Mouse (Mus musculus): ENCODE measurements around the gene 4930404N11Rik. TPM values are rescaled to one million over a fixed set of nuclear protein-coding genes. Genes with fewer than 3 reads are reported as not detected.

4930404N11Rik gene
- polyA plus RNA-seq, 1 experiment = 3.2 TPM

- Histone ChIP-seq H3K36me3 (ENCODE audit: control insufficient read depth) (peaks cover 72% of the 10 kb centered on the region), H3K4me3 (replicated peaks) (peak overlapping the region; percentile 86), H3K27me3 (ENCODE audit: control insufficient read depth) (no peaks in the 10 kb centered on the region), H3K4me1 (ENCODE audit: control insufficient read depth) (peaks cover 62% of the 10 kb centered on the region), H3K9me3 (ENCODE audit: control insufficient read depth, low read length) (no peaks in the 10 kb centered on the region)
- TF ChIP-seq TAL1 (IDR thresholded peaks at IDR 0.05; ENCODE audit: low read length) = no peak
- no peak for TF ChIP-seq GATA1 (IDR thresholded peaks at IDR 0.05; ENCODE audit: low read length)
These were observed 42.4 kb downstream of the 4930404N11Rik start for GRCm38 (mm10) chr10:81323141-81323775.

DNA sequence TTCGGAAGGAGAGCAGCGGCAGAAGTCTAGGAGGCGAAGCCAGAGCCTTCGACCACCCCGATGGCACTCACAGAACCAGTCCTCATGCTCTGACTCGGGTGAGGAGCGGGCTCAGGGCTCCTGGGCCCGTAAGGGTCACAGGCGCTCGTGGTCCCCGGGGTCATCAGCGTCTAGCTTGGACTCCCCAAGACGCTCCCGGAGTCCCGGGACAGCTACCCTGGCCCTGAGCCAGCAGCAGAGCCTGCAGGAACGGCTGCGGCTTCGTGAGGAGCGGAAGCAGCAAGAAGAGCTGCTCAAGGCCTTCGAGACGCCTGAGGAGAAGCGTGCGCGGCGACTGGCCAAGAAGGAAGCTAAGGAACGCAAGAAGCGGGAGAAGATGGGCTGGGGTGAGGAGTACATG, 43.2 kb downstream of the 4930404N11Rik start:
- Histone ChIP-seq H3K9me3 (ENCODE audit: control insufficient read depth, low read length) (no peaks in the 10 kb centered on the region), H3K4me1 (ENCODE audit: control insufficient read depth) (peaks cover 63% of the 10 kb centered on the region), H3K36me3 (ENCODE audit: control insufficient read depth) (peaks cover 73% of the 10 kb centered on the region)

GRCm38 (mm10) chr10:81321436-81321835, 44.2 kb downstream of the 4930404N11Rik start:
- Histone ChIP-seq H3K4me1 (ENCODE audit: control insufficient read depth) (peaks cover 67% of the 10 kb centered on the region), H3K4me3 (replicated peaks) (peak overlapping the region; percentile 86), H3K27me3 (ENCODE audit: control insufficient read depth) (no peaks in the 10 kb centered on the region), H3K9me3 (ENCODE audit: control insufficient read depth, low read length) (no peaks in the 10 kb centered on the region), H3K36me3 (ENCODE audit: control insufficient read depth) (peaks cover 68% of the 10 kb centered on the region)
- no peak for TF ChIP-seq GATA1 (IDR thresholded peaks at IDR 0.05; ENCODE audit: low read length)
- no peak for TF ChIP-seq TAL1 (IDR thresholded peaks at IDR 0.05; ENCODE audit: low read length)

More for the DNA sequence above, 43.2 kb downstream of the 4930404N11Rik start:
- Histone ChIP-seq H3K4me3 (replicated peaks) (peak overlapping the region; percentile 86), H3K27me3 (ENCODE audit: control insufficient read depth) (no peaks in the 10 kb centered on the region)
- TF ChIP-seq GATA1 (IDR thresholded peaks at IDR 0.05; ENCODE audit: low read length) (no peak), TAL1 (IDR thresholded peaks at IDR 0.05; ENCODE audit: low read length) (no peak)

- peaks cover 74% of the 10 kb centered on the region for H3K4me1 ChIP-seq (ENCODE audit: control insufficient read depth)
- H3K9me3 ChIP-seq (ENCODE audit: control insufficient read depth, low read length) = no peaks in the 10 kb centered on the region
- TF ChIP-seq TAL1 (IDR thresholded peaks at IDR 0.05; ENCODE audit: low read length) (no peak), GATA1 (IDR thresholded peaks at IDR 0.05; ENCODE audit: low read length) (peak; percentile 43)
- H3K27me3 ChIP-seq (ENCODE audit: control insufficient read depth) = no peaks in the 10 kb centered on the region
- peaks cover 68% of the 10 kb centered on the region for H3K36me3 ChIP-seq (ENCODE audit: control insufficient read depth)
- peak within 1 kb of the TSS; percentile 86 for H3K4me3 ChIP-seq (replicated peaks)
These were observed 44.9 kb downstream of the 4930404N11Rik start, which contains the start of gene Cactin for GRCm38 (mm10) chr10:81320550-81321347. Gene Cactin (plus strand): TSS chr10:81321103.

GRCm38 (mm10) chr10:81319741-81320549, 45.7 kb downstream of the 4930404N11Rik start:
- peak overlapping the region; percentile 86 for H3K4me3 ChIP-seq (replicated peaks)
- no peaks in the 10 kb centered on the region for H3K9me3 ChIP-seq (ENCODE audit: control insufficient read depth, low read length)
- peaks cover 68% of the 10 kb centered on the region for H3K36me3 ChIP-seq (ENCODE audit: control insufficient read depth)
- TF ChIP-seq TAL1 (IDR thresholded peaks at IDR 0.05; ENCODE audit: low read length) (no peak), GATA1 (IDR thresholded peaks at IDR 0.05; ENCODE audit: low read length) (no peak)
- H3K4me1 ChIP-seq (ENCODE audit: control insufficient read depth) = peaks cover 74% of the 10 kb centered on the region
- no peaks in the 10 kb centered on the region for H3K27me3 ChIP-seq (ENCODE audit: control insufficient read depth)

- peak overlapping the region; percentile 86 for H3K4me3 ChIP-seq (replicated peaks)
- H3K4me1 ChIP-seq (ENCODE audit: control insufficient read depth) = peaks cover 76% of the 10 kb centered on the region
- TF ChIP-seq GATA1 (IDR thresholded peaks at IDR 0.05; ENCODE audit: low read length) = no peak
- TF ChIP-seq TAL1 (IDR thresholded peaks at IDR 0.05; ENCODE audit: low read length) = no peak
- H3K27me3 ChIP-seq (ENCODE audit: control insufficient read depth) = no peaks in the 10 kb centered on the region
- no peaks in the 10 kb centered on the region for H3K9me3 ChIP-seq (ENCODE audit: control insufficient read depth, low read length)
- H3K36me3 ChIP-seq (ENCODE audit: control insufficient read depth) = peaks cover 68% of the 10 kb centered on the region
These were observed 46.3 kb downstream of the 4930404N11Rik start for GRCm38 (mm10) chr10:81319330-81319699.

DNA sequence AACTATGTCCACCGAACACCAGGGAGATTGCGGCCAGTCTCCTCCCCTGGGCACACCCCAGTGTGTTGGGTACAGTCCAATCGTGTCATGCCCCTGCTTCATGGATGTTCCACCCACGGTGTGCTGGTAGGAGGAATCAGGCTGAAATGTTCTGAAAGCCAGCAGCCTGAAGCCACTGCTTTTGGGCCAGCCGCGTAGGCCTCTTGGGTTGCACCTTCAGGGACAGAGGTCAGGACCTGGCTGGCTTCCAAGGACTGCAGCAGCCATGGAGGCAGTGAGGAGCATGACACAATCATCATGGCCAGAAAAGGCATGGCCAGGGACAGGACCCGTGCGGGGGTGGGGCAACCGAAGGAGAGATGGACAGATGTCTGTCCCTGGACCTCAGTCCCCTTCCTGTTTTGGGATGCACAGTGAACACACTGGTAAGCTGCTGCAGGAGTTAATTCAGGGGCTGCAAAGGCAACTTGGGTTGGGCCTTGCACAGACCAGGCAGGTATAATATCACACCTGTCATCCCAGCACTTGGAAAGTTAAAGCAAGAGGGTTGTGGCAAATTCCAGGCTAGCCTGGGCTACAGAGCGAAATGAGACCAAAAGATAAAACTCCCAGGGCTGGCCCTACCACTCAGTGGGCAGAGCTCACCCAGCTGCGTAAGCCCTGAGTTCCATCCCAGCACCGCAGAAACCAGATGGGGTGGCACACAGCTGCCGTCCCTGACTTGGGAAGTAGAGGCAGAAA, 46.9 kb downstream of the 4930404N11Rik start:
- Histone ChIP-seq H3K36me3 (ENCODE audit: control insufficient read depth) (peaks cover 68% of the 10 kb centered on the region), H3K27me3 (ENCODE audit: control insufficient read depth) (no peaks in the 10 kb centered on the region), H3K9me3 (ENCODE audit: control insufficient read depth, low read length) (no peaks in the 10 kb centered on the region), H3K4me3 (replicated peaks) (no peak overlapping the region), H3K4me1 (ENCODE audit: control insufficient read depth) (peaks cover 78% of the 10 kb centered on the region)
- TF ChIP-seq GATA1 (IDR thresholded peaks at IDR 0.05; ENCODE audit: low read length) (no peak), TAL1 (IDR thresholded peaks at IDR 0.05; ENCODE audit: low read length) (no peak)

DNA sequence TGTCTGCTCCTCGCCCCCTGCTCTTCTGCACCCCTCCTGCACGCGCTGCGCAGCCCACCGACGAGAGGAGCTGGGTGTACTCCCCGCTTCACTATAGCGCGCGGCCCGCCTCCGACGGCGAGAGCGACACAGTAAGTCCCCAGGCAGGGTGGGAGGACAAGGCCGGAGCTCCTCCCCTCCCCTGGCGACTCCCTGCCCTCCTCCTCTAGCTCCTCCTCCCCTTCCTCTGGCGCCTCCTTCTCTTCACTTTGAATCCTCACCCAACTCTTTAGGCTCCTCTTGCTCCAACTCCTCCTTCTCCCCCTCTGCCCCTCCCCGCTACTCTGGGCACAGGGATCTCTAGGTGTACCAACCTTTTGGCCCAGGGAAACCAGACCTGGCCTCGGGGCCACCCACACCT, 48.3 kb downstream of the 4930404N11Rik start:
- peaks cover 68% of the 10 kb centered on the region for H3K36me3 ChIP-seq (ENCODE audit: control insufficient read depth)
- H3K9me3 ChIP-seq (ENCODE audit: control insufficient read depth, low read length) = no peaks in the 10 kb centered on the region
- TF ChIP-seq TAL1 (IDR thresholded peaks at IDR 0.05; ENCODE audit: low read length) = no peak
- TF ChIP-seq GATA1 (IDR thresholded peaks at IDR 0.05; ENCODE audit: low read length) = no peak
- H3K4me3 ChIP-seq (replicated peaks) = peak overlapping the region; percentile 47
- H3K27me3 ChIP-seq (ENCODE audit: control insufficient read depth) = no peaks in the 10 kb centered on the region
- peaks cover 67% of the 10 kb centered on the region for H3K4me1 ChIP-seq (ENCODE audit: control insufficient read depth)
